Mouse (Mus musculus) hindbrain, embryonic 14.5 days (tissue): ENCODE results near the gene Mars. TPM values are rescaled to one million over a fixed set of nuclear protein-coding genes. Genes with fewer than 3 reads are reported as not detected.

Source experiments
- ATAC-seq: fragments of 200-750 bp; cut with Nextera tagmentation; 2 replicates; pipeline ENCODE4 v1.8.0; 2017; ENCODE audit warnings: moderate number of reproducible peaks, mild to moderate bottlenecking, moderate TSS enrichment, moderate library complexity; ENCODE audit not compliant: low FRiP score
- DNase-seq: peaks from one replicate; pipeline ENCODE4 v3.0.0-alpha.2; 2015; ENCODE audit warnings: low spot score
- H3K27ac ChIP-seq: fragments of 300-500 bp; sonication (generic); 2 replicates; pipeline ENCODE4 v1.5.1; 2014; ENCODE audit warnings: mild to moderate bottlenecking, moderate library complexity
- H3K27me3 ChIP-seq: fragments of 300-500 bp; sonication (generic); 2 replicates; pipeline ENCODE4 v1.6.1; 2014; ENCODE audit warnings: mild to moderate bottlenecking, low read length, mixed read lengths; ENCODE audit not compliant: control insufficient read depth, insufficient read depth
- H3K36me3 ChIP-seq: fragments of 300-500 bp; sonication (generic); replicated peaks from 2 replicates; pipeline ENCODE4 v1.6.1; 2014; ENCODE audit not compliant: control insufficient read depth, insufficient read depth
- H3K4me1 ChIP-seq: fragments of 300-500 bp; sonication (generic); replicated peaks from 2 replicates; pipeline ENCODE4 v1.6.1; 2014; ENCODE audit warnings: antibody characterized with exemption, low read length, mixed read lengths; ENCODE audit not compliant: control insufficient read depth, insufficient read depth
- H3K4me2 ChIP-seq: fragments of 300-500 bp; sonication (generic); replicated peaks from 2 replicates; pipeline ENCODE4 v1.6.1; 2014; ENCODE audit warnings: mild to moderate bottlenecking, moderate library complexity
- H3K4me3 ChIP-seq: fragments of 300-500 bp; sonication (generic); replicated peaks from 2 replicates; pipeline ENCODE4 v1.5.1; 2014; ENCODE audit warnings: mild to moderate bottlenecking, low read length
- H3K9ac ChIP-seq: fragments of 300-500 bp; sonication (generic); 2 replicates; pipeline ENCODE4 v1.6.1; 2014
- H3K9me3 ChIP-seq: fragments of 300-500 bp; sonication (generic); 2 replicates; pipeline ENCODE4 v1.6.1; 2016; ENCODE audit warnings: low read length; ENCODE audit not compliant: control insufficient read depth
- WGBS: fragments of 180-500 bp; shearing (Covaris S2); extraction: QIAGEN DNeasy Blood & Tissue Kit; methylation state at CpG from one replicate; pipeline ENCODE4 v1.1.7; 2014; 5-methylcytosine and 5-hydroxymethylcytosine counted together
- polyA plus RNA-seq: library from polyadenylated mRNA; unstranded; fragments of >200 nt; fragmentation: Nextera tagmentation; extraction: Ambion mirVana; gene quantifications from 2 replicates; pipeline ENCODE4 v1.2.1, GENCODE M21; 2014

Gene Mars
- polyA plus RNA-seq, 1 experiment from 2014 or later, result 113 TPM

DNA sequence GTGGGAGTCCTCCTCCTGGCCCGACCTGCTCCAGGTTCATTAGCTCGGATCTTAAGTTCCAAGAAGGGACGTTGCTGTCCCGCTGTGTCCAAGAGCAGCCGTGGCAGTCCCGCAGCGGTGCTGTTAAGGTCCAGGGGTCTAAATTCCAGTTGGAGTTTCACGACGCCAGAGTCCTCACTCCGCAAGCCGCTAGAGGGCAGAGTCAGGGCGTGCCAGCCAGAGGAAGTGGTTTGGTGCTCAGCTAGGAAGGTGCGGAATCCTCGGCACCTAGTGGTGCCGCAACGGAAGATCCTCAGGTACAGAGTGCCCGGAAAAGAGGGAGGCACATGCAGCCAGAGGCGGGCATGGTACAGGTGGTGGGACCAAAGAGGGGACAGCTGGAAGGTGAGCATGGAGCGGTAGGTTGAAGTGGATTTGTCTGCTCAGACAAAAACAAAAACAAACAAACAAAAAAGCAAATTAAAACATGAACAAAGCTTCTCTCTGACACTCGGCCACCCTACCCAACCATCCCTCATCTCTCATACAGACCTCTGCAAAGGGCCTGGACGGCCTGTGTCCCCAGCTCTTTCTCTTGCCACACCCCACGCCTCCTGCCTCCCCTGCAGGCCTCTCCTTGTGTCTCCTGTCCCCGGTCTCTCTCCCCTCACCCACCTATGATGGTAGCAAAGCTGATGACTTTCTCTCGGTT lies 39.2 kb upstream of the Mars start:
- H3K36me3 ChIP-seq, result no peaks in the 10 kb centered on the region
- ATAC-seq (peak; percentile 60; the same call in 1 of the 2 replicates), DNase-seq (peak; percentile 68)
- H3K9me3 ChIP-seq, result no peaks in the 10 kb centered on the region
- WGBS, result 12% methylated on average over 24 of the region's 24 CpGs
- H3K4me3 ChIP-seq, result peak overlapping the region; percentile 17
- 0 out of 2 replicates have a peak, but pooled peaks cover 3% of the 10 kb centered on the region for H3K4me1 ChIP-seq
- peak overlapping the region; percentile 39; the same call in 1 of the 2 replicates for H3K9ac ChIP-seq
- peak overlapping the region; percentile 46 for H3K4me2 ChIP-seq
- H3K27me3 ChIP-seq, result no peaks in the 10 kb centered on the region; the same call in 1 of the 2 replicates
- no peak overlapping the region for H3K27ac ChIP-seq

GRCm38 (mm10) chr10:127349810-127350209 lies 38.2 kb upstream of the Mars start:
- no peaks in the 10 kb centered on the region; the same call in 1 of the 2 replicates for H3K27me3 ChIP-seq
- H3K4me3 ChIP-seq, result no peak overlapping the region
- no peak overlapping the region for H3K27ac ChIP-seq
- H3K9ac ChIP-seq, result no peak overlapping the region
- H3K9me3 ChIP-seq, result no peaks in the 10 kb centered on the region
- DNase-seq, result no peak
- H3K36me3 ChIP-seq, result no peaks in the 10 kb centered on the region
- no peak overlapping the region for H3K4me2 ChIP-seq
- H3K4me1 ChIP-seq, result 0 out of 2 replicates have a peak, but pooled peaks cover 3% of the 10 kb centered on the region
- ATAC-seq, result no peak
- 74% methylated on average over 8 of the region's 8 CpGs for WGBS

DNA sequence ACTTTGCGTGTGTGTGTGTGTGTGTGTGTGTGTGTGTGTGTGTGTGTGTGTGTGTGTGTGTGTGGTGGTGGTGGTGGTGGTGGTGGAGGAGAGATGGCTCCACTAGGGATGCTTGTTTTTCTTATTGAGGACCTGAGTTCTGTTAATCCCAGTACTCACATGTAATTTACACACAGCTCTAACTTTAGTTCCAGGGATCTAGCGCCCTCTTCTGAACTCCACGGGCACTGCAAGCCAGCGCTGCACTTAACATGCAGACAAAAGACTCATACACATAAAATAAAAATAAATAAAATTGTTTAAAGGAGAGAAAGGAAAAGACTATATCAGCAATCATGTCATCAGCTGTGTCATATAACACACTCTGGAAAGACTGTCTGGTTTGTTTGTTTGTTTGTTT lies 37.4 kb upstream of the Mars start:
- ATAC-seq, result no peak
- H3K36me3 ChIP-seq, result no peaks in the 10 kb centered on the region
- no peak overlapping the region for H3K4me2 ChIP-seq
- no peaks in the 10 kb centered on the region for H3K9me3 ChIP-seq
- DNase-seq, result no peak
- no peak overlapping the region for H3K27ac ChIP-seq
- 73% methylated on average over 4 of the region's 4 CpGs for WGBS
- H3K4me3 ChIP-seq, result no peak overlapping the region
- H3K4me1 ChIP-seq, result 0 out of 2 replicates have a peak, but pooled peaks cover 3% of the 10 kb centered on the region
- H3K9ac ChIP-seq, result no peak overlapping the region
- H3K27me3 ChIP-seq, result no peaks in the 10 kb centered on the region; the same call in 1 of the 2 replicates

DNA sequence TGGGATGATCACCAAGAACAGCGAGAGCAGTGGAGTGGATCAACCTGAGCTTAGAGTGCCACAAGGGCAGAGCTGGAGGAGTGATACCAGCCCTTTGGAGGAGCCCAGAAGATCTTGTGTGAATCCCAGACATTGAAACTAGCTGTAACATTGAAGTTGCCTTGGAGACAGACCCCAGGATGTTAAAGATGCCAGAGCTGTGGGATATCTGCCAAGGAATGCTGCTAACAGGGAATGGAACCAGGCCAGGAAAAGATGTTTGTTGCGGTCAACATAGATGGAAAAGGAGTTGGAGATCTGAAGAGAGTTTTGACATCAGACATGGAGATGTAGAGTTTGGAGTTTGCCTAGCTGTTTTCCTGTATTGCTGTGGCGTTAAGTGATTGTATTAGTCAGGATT lies 34.6 kb upstream of the Mars start:
- Histone ChIP-seq H3K9ac (no peak overlapping the region), H3K36me3 (no peaks in the 10 kb centered on the region), H3K27ac (no peak overlapping the region), H3K9me3 (no peaks in the 10 kb centered on the region), H3K4me2 (no peak overlapping the region), H3K27me3 (peaks cover 15% of the 10 kb centered on the region), H3K4me1 (0 out of 2 replicates have a peak, but pooled peaks cover 3% of the 10 kb centered on the region), H3K4me3 (no peak overlapping the region)
- no peak for ATAC-seq
- no peak for DNase-seq
- 82% methylated on average over 3 of the region's 3 CpGs for WGBS

DNA sequence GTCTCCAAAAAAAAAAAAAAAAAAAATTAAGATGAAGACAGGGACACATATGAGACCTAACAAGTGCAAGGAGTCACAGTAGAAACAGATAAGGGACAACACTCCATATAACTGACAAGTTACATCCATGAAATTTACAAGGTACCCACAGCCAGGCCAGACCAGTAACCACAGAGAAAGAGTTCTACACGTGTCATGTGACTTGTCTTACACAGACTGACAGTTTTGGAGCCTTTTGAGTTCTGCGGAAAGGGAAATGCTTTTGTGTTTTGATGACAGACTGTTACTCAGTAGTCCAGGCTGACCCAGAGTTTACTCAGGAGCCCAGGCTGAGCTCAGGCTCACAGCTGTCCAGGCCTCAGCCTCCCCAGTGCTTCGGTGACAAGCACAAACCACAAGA lies 31.4 kb upstream of the Mars start:
- H3K4me2 ChIP-seq, result no peak overlapping the region
- H3K27me3 ChIP-seq, result peaks cover 37% of the 10 kb centered on the region
- ATAC-seq (no peak), DNase-seq (no peak)
- H3K4me3 ChIP-seq, result no peak overlapping the region
- WGBS, result 72% methylated on average over 3 of the region's 3 CpGs
- H3K27ac ChIP-seq, result no peak overlapping the region
- no peaks in the 10 kb centered on the region for H3K9me3 ChIP-seq
- H3K36me3 ChIP-seq, result no peaks in the 10 kb centered on the region
- peaks cover 18% of the 10 kb centered on the region; the same call in 1 of the 2 replicates for H3K4me1 ChIP-seq
- H3K9ac ChIP-seq, result no peak overlapping the region

DNA sequence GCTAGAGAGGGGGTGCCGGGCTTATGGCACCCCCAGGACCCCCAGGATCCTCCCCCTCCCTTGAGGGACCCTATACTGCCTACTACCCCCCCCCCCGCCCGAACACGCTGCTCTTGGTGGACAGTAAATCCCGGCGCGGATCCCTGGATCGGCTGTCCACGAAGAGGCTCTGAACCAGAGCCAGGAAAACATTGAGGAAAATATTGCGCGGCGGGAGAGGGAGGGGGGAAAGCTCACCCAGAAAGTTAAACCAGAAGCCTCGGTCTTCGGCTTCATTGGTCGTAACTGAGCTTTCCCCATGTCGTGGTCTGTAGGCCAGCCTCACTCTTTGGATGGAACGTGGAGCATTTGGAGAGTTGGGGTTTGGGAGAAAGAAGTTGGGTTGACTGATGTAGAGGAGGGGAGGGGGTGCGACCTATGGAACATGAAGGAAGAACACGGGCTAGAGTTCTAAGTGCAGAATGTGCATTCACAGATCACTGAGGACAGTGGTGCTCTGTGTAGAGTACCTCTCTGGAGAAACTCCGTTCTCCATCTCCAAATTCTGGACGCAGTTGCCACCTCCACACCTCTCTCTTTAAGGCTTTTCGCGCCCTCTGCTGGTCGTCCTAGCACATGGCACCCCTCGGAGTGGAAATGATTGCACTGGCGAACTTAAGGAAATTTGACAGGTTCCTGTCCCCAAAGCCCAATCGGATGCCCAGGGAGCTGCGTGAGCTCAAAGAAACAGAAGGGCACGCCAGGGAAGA lies 30.5 kb upstream of the Mars start, which contains the start of gene Gli1:
Gene Gli1, minus strand, starts transcription at position 84 of the 749 bp plus-strand sequence.
- Histone ChIP-seq H3K9ac (no peak within 1 kb of the TSS), H3K36me3 (no peaks in the 10 kb centered on the region), H3K4me3 (peak within 1 kb of the TSS; percentile 31), H3K27me3 (peaks cover 37% of the 10 kb centered on the region), H3K4me1 (peaks cover 18% of the 10 kb centered on the region; the same call in 1 of the 2 replicates), H3K27ac (no peak within 1 kb of the TSS), H3K4me2 (peak within 1 kb of the TSS; percentile 52), H3K9me3 (no peaks in the 10 kb centered on the region)
- 2% methylated on average over 29 of the region's 29 CpGs for WGBS
- ATAC-seq (no peak), DNase-seq (peak; percentile 81)

DNA sequence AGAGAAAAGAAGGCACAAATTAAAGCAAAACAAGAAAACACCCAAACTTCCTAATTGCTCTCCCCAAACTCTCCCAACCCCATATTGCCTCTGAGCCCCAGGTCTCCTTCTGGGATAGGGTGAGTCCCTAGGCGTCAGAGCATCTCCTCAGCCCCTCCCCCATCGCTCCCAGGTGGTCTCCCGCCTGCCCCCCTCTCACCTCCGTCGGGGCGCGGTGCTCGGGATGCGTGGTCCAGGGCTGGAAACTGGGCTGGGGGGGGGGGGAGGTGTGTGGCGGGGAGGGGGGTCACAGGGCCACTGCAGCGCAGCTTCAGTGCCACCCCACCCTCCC lies 29.7 kb upstream of the Mars start:
- no peak for ATAC-seq
- H3K4me3 ChIP-seq, result peak overlapping the region; percentile 31
- H3K4me2 ChIP-seq, result peak overlapping the region; percentile 52
- no peaks in the 10 kb centered on the region for H3K9me3 ChIP-seq
- no peak for DNase-seq
- WGBS, result 0% methylated on average over 9 of the region's 11 CpGs
- no peaks in the 10 kb centered on the region for H3K36me3 ChIP-seq
- H3K27me3 ChIP-seq, result peaks cover 37% of the 10 kb centered on the region
- H3K9ac ChIP-seq, result no peak overlapping the region
- peaks cover 18% of the 10 kb centered on the region; the same call in 1 of the 2 replicates for H3K4me1 ChIP-seq
- no peak overlapping the region for H3K27ac ChIP-seq

- H3K4me2 ChIP-seq, result peak overlapping the region; percentile 52
- H3K9me3 ChIP-seq, result no peaks in the 10 kb centered on the region
- H3K4me3 ChIP-seq, result peak overlapping the region; percentile 31
- WGBS, result under 1% methylated on average over 27 of the region's 27 CpGs
- ATAC-seq (no peak), DNase-seq (no peak)
- H3K27me3 ChIP-seq, result peaks cover 37% of the 10 kb centered on the region
- H3K4me1 ChIP-seq, result peaks cover 18% of the 10 kb centered on the region; the same call in 1 of the 2 replicates
- H3K9ac ChIP-seq, result peak overlapping the region; percentile 31; the same call in 1 of the 2 replicates
- no peaks in the 10 kb centered on the region for H3K36me3 ChIP-seq
- 0 out of 2 replicates have a peak overlapping the region, but pooled peaks have one; percentile 20 for H3K27ac ChIP-seq
Observed at GRCm38 (mm10) chr10:127340577-127341359, 29.2 kb upstream of the Mars start.
